Mouse (Mus musculus) layer of hippocampus, postnatal 10 days (tissue): ENCODE data around the gene Abca4. TPM values are rescaled to one million over a fixed set of nuclear protein-coding genes. Genes with fewer than 3 reads are reported as not detected.

Experiments used
- DNase-seq, 2 experiments: peaks; one replicate each; pipeline ENCODE4 v3.0.0; 2021; ENCODE audit warnings: low spot score in 2 of 2
- total RNA-seq, 2 experiments: library from RNA; stranded (reverse); gene quantifications; 2 replicates each; pipeline ENCODE4 v1.2.3; 2021

Gene Abca4
- total RNA-seq, 2 experiments from 2014 or later: 1.6 to 1.7 TPM

DNA sequence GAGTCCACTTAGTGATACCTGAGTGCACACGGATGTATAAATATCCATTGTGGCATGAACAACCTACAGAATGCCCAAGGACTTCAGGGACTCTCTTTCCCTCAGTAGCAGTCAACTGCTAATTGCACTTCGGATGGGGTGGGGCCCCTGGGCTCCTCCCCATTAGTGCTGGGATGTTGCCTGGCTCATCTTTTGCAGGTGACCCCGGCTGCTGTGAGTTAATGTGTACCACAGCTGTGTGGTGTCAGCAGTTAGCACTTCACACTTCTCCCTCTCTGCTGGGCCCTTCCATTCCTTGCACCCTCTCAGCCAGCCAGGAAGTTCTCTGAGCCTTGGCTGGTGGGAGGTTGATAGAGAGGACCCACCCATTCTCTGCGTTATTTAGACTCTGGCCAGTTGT, 65.2 kb downstream of the Abca4 start:
- DNase-seq: no peak

DNA sequence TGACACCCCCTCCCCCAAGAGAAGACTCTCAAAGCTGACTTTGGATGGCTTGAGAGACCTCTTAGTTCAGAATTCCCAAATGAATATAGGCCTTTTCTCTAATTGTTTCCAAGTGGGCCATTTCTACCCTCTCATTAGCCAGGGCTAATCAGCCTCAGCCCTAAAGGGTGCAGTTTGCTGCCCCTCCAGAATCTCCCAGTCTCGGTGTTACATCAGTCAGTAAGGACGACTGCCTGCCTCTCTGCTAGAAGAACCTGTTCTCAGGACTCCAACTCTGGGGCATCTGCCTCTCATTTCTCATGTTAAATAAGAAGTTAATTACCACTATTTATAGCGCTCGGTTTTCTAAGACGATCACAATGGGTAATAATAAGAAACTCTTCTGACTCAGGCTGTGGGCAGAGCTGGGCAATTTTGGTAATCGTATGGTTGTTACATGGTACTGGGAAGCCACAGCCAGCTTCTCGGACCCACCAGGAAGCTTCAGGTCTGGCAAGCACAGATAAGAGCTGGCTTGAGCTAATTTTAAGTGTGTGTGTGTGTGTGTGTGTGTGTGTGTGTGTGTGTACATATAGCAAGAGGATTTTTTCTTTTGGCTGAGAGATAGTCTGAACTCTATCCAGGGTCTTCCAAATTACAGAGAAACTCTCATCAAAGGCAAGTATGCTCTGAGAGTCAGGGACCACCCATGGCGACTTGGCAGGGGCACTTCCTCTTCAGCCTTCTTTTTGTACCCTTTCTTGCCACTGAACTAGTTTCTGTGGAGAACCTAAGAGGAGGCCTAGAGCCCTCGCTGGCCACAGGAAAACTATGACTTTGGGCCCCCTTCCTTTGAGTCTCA, 67.1 kb downstream of the Abca4 start:
- no peak for DNase-seq

DNA sequence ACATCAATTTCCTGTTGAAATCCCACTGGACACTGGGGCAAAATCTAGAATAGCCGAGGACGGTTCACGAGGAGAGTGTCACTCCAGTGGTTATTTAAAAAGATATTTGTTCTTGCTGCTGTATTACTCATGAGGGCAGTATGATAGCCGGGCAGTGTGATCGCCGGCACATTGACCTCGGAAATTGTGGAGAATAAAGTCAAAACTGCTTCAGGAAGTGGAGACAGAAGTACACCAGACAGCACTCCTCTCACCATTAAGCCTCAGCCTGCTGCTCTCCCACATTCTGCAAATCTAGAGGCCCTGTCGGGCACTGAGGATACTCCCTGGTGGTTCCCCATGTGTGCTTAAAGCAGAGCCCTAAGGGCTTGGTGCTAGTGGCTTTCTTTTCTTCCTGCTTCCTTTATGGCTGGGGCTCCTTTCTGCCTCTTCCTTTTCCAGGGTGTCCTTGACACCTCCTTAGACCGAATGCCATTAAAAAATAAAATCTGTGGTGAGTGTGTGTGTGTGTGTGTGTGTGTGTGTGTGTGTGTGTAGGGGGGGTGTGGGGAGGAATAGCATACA, 74.5 kb downstream of the Abca4 start:
- DNase-seq: no peak

DNA sequence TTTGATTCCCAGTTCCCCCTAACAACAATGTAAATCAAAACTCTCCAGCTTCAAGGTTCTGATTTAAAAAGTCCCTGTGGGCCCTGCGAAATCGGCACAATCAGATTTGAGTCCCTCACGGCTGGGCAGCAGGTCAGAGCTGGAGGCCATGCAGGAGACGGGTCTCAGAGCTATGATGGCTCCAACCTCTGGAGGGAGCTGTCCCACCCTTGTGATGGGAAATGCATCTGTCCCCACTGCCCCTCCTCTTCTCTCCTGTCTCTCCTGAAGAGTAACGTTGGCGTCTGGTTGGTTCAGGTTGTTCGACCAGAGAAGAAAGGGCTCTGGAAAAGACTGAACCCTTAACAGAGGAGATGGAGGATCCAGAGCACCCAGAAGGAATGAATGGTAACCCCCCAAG, 75.5 kb downstream of the Abca4 start:
- no peak for DNase-seq

DNA sequence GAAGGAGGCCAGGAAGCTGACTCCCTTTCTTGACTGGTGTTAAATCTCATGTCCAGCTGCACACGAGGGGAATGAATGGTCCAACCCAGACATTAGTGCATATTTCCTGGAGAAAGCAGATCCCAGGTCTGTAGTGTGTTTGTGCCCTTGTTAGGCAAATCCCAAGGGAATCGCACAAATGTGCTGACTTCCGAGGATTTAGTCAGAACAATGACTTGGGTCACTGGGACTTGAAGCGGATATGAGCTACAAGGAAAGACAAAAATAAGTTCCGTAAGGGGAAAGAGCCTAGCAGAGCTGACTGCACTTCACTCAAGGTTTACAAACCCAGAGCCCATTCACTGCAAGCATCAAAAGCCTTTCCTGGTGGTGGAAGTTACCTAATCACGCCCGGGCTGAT, 76.0 kb downstream of the Abca4 start:
- no peak for DNase-seq

DNA sequence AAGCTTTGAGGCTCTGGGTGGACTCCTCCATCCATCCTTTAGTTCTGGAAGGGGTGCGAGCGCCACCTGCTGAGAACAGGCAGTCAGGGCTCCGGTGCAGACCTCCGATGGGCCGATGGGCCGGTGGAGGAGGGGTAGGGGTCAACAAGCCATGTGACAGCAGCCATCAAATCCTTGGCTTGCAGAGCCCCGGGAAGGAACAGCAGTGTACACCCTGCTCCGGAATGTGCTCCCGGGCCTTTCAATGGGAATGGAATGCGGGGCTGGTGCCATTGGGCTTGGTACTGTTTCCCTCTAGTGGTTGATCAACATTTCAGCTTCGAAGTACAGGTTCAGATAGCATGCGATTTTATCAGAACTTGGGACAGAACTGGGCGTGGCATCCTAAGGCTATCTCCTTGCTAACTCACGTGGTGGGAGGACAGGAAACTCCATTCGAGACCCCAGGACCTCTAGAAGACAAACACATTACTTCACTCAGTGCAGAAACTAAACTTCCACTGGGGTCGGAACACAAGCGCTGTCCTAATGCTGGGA, 78.0 kb downstream of the Abca4 start:
- peak; percentile 91 to 92 for DNase-seq

DNA sequence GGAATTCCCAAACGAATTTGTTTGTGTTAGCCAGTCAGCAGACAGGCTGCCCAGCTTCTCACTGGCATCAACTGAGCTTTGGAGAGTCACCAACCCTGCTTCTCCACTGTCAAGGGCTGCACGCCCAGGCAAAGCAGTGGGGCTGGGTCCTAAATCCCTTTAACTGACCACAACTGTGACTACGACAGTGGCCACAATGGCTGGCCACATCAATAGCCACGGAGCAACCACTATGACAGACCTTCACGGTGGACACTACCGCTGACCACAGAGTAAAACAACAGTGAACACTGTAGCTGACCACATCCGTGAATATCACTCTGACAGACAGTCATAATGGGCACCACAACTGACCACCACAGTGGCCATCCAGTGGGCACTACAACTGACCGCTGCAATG, 78.6 kb downstream of the Abca4 start:
- no peak for DNase-seq

DNA sequence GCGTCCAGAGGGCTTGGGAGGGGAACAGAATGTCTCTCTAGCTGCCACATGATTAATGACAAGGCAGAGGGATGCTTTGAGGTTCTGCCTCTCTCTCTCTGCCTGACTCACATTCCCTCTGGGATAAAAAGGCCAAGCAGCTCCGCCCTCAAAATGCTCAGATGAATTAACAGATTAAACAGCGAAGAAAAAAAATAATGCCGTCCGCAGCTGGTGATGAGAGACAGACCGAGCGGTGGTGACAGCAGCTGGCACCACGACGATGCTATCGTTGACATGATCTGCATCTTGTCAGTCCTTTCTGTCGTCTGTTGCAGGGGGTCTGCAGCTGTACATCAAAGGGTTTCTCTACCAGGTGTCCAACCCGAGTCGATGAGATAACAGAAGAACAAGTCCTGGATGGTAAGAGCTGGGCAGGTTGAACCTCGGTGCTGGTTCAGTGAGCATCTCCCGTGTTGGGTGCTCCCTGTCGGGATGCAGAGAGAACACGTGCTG, 84.8 kb downstream of the Abca4 start:
- DNase-seq: peak; percentile 14

DNA sequence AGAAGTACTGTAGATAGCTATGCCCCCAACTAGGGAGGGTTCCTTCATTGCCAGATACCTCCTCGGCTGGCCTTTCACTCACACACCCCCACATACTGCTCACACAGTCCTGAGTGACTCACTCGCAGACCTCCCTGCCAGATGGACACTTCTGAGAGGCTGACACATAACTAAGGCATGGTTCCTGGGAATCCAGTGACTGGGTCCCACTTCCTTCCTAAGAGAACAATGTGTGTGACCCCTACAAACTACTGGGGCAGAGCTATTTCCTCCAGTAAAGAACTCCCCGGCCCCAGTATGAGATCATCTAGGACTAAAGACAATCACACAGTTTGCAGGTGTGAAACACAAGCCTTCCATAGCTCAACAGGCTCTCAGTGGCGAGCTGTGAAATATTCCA, 86.5 kb downstream of the Abca4 start:
- DNase-seq: no peak

DNA sequence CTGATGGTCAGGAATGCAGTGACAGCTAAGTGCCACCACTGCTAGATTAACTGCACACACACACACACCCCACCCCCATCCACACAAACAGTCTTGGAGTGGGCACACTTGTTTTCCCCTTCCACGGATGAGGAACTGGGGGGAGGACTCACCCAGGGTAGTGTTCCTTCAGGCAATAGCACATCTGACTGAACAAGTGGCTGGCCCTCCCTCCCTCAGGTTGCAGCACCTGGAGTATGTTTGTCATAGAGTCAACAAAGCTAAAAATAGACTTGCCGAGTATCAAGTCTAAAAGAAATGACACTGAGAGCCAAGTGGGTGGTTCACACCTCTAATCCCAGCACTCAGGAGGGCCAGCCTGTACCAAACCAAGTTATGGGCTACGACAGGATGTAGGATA, 87.4 kb downstream of the Abca4 start:
- no peak for DNase-seq

DNA sequence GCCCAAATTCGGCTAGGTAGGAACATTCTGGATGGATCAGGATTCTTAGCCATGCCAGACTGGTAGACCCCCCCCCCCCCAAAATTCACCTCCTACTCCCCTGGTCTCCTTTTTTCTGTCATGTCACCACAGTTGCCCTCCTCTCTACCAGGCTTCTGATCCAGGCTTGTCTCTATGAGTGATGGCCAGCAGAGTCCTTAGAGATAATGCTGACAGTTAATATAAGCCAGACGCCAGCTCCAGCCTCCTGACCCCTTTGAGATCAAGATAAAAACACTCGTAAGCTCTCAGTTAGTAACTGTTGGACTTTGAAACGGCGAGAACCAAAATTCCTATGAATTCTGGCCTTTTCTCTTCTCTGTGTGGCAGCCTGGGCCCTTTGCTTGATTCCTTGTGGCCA, 89.0 kb downstream of the Abca4 start:
- no peak for DNase-seq

DNA sequence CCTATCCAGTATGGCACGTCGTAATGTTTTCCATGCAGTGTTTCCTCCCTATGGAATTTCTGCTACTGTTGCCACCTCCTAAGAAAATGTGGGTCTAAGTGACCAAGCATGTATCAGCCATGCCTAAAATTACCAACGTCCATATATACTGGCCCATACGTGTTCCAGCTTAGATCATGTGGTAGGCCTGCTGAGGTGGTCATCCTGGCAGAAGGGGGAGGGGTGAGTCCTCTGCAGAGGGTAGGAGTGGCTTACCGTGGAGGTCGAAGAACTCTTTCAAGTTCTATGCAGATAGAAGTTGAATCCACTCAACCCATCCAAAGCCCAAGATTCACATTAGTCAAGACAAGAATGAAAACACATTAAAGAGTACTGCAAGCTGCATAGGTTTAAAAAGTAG, 89.6 kb downstream of the Abca4 start:
- DNase-seq: no peak

DNA sequence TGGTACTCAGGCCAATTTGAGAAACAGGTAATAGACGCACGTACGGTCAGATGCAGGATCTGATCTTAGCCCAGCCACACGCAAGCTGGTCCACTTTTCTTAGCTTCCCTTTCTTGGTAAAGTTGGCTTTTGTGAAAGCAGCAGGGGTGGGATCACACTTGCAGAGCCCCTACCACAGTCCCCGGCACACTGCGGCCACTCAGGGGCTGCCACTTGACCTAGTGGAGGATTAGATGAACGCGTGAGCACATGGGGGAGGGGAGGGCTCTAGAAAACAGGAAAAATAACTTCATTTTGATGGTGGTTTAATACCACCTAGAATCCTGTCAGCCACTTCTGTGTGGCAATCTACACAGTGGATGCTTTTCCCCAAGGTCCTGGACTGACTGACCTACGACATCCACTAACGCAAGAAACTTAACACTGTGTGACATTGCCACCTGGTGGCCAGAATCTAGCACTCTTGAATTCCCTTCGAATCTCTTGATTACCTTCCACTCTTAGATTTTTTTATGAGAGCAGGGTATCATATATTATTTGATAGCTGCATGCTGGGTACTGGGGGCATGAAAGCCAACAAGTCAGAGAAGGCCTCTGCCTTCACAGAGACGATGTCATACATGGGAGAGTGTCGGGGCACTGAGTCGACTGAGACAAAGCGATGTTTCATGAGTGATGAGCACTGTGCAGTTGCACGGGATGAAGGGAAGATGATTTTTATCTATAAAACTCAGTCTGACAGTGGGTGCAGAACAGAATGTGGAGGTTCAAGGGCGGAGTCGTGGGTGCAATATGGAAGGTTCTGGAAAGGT, 96.6 kb downstream of the Abca4 start:
- peak; percentile 58 to 66 for DNase-seq

DNA sequence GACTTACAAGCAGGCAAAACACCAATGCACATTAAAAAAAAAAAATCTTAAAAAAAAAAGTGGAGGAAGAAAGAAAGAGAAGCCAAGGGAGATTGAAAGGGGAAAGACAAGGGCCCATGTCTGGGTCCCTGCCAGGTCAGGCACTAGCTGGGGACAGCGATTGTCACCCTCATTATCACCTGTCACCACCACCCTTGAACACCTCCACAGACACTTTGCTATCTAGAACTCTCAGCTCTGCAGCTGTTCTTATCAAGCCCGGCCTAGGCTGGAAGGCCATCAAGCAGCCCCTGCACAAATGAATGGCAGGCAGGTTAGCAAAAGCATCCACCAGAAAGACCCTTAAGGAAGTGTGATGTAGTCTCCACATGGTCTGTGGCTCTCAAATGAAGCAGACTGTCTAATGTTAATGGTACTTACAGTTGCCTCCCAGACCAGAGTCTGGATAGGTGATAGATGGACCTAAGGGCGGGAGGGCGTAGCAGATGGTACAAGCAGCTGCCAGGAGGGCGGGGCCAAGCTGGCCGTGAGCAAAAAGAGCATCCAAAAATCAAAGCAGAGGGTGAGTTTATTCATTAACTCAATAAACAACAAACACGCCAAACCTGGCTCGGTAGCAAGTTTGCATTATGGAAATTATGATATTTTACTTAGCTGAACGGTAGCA, 98.1 kb downstream of the Abca4 start:
- DNase-seq: no peak

DNA sequence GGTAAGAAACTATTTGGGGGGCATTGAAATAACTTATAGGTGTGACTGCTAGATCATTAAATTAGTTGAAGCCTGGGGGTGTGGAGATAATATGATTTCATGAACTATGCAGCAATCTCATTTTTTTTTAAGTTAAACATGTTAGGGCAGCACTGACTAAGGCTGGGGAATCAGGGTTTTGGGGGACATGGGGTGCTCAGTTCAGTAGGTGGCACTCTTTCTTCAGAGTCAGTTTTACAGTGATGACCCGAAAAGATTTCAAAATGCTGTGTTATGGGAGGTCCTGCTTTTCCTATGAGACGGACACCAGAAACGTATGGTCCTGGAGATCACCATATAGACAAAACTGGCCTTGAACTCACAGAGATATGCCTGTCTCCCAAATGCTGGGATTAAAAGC, 99.2 kb downstream of the Abca4 start:
- no peak for DNase-seq

DNA sequence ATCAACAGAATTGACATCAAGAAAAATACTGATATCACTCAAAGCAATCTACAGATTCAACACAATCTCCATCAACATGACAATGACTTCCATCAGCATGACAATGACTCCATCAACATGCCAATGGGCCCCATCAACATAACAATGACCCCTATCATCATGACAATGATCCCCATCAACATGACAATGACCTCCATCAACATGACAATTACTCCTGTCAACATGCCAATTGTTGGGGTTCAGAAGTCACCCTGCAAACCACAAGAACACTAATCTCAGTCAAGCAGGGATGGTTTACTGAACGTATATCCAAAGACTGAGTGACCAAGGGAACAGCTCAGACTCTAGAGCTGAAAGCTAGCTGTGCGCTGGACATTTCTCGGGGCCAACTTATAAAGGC, 101.2 kb downstream of the Abca4 start:
- no peak for DNase-seq

DNA sequence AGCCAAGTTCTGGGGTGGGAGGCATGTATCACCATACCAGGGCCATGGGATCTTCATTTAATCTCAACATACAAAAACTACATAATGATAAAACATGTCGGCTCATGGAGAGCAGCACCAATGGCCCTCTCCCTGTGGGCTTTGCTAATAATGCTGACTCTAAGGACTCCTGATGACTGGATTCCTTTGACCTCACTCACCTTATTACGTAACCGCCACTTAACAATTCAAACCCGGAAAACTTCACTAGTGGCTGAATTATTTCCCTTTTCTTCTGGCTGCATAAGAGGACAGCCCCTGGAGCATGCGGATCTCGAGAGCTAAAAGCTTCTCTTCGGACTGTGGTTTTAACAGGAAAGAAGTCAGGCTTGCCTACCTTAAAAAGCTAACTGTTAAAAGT, 106.6 kb downstream of the Abca4 start:
- DNase-seq: no peak

DNA sequence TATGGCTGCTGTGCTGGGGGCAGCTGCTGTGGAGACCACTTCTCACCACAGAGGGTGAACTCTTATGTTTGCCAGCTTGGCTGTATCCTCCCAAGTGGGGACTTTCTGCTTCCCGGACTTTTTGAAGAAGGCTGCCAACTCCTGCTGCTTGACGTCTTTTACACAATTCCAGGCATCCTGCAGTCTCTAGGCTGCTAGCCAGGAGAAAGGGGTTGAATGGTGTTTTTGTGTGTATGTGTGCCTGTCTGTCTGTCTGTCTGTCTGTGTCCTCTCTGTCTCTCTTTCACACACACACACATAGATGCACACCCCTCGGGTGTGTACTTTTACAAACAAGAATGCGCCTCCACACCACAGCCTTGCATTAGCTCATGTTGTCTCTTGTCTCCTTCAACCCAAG, 108.2 kb downstream of the Abca4 start:
- DNase-seq: peak; percentile 28 to 36

DNA sequence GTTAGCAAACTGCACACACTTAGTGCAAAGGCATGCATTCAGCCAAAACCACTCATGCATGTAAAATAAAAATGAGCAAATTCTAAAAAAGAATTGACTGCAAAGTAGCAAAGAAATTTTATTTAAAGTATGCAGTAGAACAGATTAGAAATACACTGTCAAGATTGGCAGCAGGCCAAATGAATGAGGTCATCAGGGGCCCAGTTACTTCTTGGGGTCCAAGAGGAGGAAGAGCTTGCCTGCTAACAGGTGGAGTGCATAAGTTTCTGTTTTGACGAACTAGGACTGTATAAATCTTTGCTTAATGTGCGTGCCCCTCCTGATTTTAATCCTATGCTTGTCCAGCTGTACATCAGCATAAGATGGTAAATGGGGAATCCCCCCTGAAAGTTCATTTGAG, 109.8 kb downstream of the Abca4 start:
- DNase-seq: no peak

DNA sequence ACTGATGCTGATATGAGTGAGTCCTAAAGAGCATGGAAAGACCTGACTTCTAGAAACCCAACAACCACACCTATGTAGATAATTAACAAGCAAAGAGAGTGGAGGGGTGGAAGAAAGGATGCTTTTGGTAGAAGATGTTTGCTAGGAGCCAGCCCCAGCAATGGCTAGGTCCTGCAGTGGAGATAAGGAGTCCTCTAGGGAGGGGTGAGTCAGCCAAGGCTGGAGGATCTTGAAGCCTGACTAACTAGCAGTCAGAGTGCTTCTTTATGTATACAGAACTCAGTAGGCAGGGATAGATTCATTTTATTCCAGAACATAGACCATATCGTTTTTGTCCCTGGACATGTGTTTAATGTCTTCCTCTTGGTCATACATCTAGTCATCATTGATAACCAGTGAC, 115.2 kb downstream of the Abca4 start:
- DNase-seq: no peak

DNA sequence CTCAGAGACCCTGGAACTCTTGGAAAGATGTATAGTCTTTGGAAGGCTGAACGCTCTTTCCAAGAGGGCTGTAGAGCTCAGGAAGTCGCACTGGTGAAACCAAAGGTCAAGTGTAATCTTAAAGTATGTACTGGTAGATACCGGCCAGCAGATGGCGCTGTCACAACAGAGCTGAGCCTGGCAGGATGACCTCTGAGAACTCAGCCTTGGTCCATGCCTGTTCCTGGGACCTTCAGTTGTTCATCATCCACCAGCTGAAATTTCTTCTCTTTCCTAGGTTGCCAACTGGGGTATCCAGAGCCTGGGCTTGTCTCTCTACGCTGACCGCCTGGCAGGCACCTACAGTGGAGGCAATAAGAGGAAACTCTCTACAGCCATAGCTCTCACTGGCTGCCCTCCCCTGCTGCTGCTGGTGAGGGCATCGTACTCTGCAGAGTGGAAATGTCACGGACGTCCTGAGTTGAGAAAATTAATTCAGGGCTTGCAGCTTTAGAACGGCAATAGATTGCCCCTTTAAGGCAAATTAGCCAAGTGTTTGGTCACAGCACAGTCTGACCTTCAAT, 125.5 kb downstream of the Abca4 start:
- peak; percentile 40 to 66 for DNase-seq
